Mouse (Mus musculus): ENCODE results near the gene Ripk3. TPM values are rescaled to one million over a fixed set of nuclear protein-coding genes. Genes with fewer than 3 reads are reported as not detected.

Gene Ripk3
- total RNA-seq, 2 experiments from 2014 or later, result 23.1 to 87.0 TPM

Other genes starting within 250 kb of the Ripk3 start
Only the 30 nearest of the 35 such genes appear.
- not detected in 2 replicates for gene Fitm1, start 213.2 kb downstream of the Ripk3 start, total RNA-seq (2014; fragmentation: Nextera tagmentation)
- not detected in 2 replicates for gene Fitm1, start 213.2 kb downstream of the Ripk3 start, total RNA-seq (2017)
- gene Psme1, start 210.7 kb downstream of the Ripk3 start, total RNA-seq (2014; fragmentation: Nextera tagmentation), result 311 and 359 TPM in 2 replicates
- 249 and 300 TPM in 2 replicates for gene Psme1, start 210.7 kb downstream of the Ripk3 start, total RNA-seq (2017)
- gene Emc9, start 203.6 kb downstream of the Ripk3 start, total RNA-seq (2014; fragmentation: Nextera tagmentation), result 37.3 and 44.8 TPM in 2 replicates
- 22.7 and 26.7 TPM in 2 replicates for gene Emc9, start 203.6 kb downstream of the Ripk3 start, total RNA-seq (2017)
- gene Psme2, start 197.8 kb downstream of the Ripk3 start, total RNA-seq (2014; fragmentation: Nextera tagmentation), result 190 and 268 TPM in 2 replicates
- gene Psme2, start 197.8 kb downstream of the Ripk3 start, total RNA-seq (2017), result 208 and 351 TPM in 2 replicates
- gene Rnf31, start 197.2 kb downstream of the Ripk3 start, total RNA-seq (2014; fragmentation: Nextera tagmentation), result 35.8 and 47.0 TPM in 2 replicates
- gene Rnf31, start 197.2 kb downstream of the Ripk3 start, total RNA-seq (2017), result 23.8 and 46.4 TPM in 2 replicates
- gene Irf9, start 185.3 kb downstream of the Ripk3 start, total RNA-seq (2014; fragmentation: Nextera tagmentation), result 57.9 and 65.2 TPM in 2 replicates
- 41.6 and 41.7 TPM in 2 replicates for gene Irf9, start 185.3 kb downstream of the Ripk3 start, total RNA-seq (2017)
- gene Rec8, start 170.8 kb downstream of the Ripk3 start, total RNA-seq (2014; fragmentation: Nextera tagmentation), result 28.2 and 53.3 TPM in 2 replicates
- gene Rec8, start 170.8 kb downstream of the Ripk3 start, total RNA-seq (2017), result 16.0 and 27.6 TPM in 2 replicates
- gene Ipo4, start 152.9 kb downstream of the Ripk3 start, total RNA-seq (2014; fragmentation: Nextera tagmentation), result 79.0 and 101 TPM in 2 replicates
- gene Ipo4, start 152.9 kb downstream of the Ripk3 start, total RNA-seq (2017), result 21.2 and 26.9 TPM in 2 replicates
- 4.9 and 11.6 TPM in 2 replicates for gene Gm49378, start 151.0 kb downstream of the Ripk3 start, total RNA-seq (2014; fragmentation: Nextera tagmentation)
- 3.5 and 3.7 TPM in 2 replicates for gene Gm49378, start 151.0 kb downstream of the Ripk3 start, total RNA-seq (2017)
- 43.8 and 52.6 TPM in 2 replicates for gene Tm9sf1, start 145.1 kb downstream of the Ripk3 start, total RNA-seq (2014; fragmentation: Nextera tagmentation)
- 61.9 and 77.4 TPM in 2 replicates for gene Tm9sf1, start 145.1 kb downstream of the Ripk3 start, total RNA-seq (2017)
- gene Tssk4, start 138.7 kb downstream of the Ripk3 start, total RNA-seq (2014; fragmentation: Nextera tagmentation), result 0.87 and 0.99 TPM in 2 replicates
- 0.69 TPM in 1 of 2 replicates, not detected in the other for gene Tssk4, start 138.7 kb downstream of the Ripk3 start, total RNA-seq (2017)
- gene Mdp1, start 128.4 kb downstream of the Ripk3 start, total RNA-seq (2014; fragmentation: Nextera tagmentation), result 39.9 and 57.6 TPM in 2 replicates
- 33.5 and 34.1 TPM in 2 replicates for gene Mdp1, start 128.4 kb downstream of the Ripk3 start, total RNA-seq (2017)
- gene Gmpr2, start 116.9 kb downstream of the Ripk3 start, total RNA-seq (2014; fragmentation: Nextera tagmentation), result 20.2 and 31.1 TPM in 2 replicates
- 22.6 and 24.8 TPM in 2 replicates for gene Gmpr2, start 116.9 kb downstream of the Ripk3 start, total RNA-seq (2017)
- 398 and 455 TPM in 2 replicates for gene Nedd8, start 116.7 kb downstream of the Ripk3 start, total RNA-seq (2014; fragmentation: Nextera tagmentation)
- gene Nedd8, start 116.7 kb downstream of the Ripk3 start, total RNA-seq (2017), result 365 and 374 TPM in 2 replicates
- 22.2 and 59.3 TPM in 2 replicates for gene Tinf2, start 107.0 kb downstream of the Ripk3 start, total RNA-seq (2014; fragmentation: Nextera tagmentation)
- 22.8 and 24.0 TPM in 2 replicates for gene Tinf2, start 107.0 kb downstream of the Ripk3 start, total RNA-seq (2017)
- gene Tgm1, start 74.9 kb downstream of the Ripk3 start, total RNA-seq (2014; fragmentation: Nextera tagmentation), result not detected in 2 replicates
- gene Tgm1, start 74.9 kb downstream of the Ripk3 start, total RNA-seq (2017), result 0.15 TPM in 1 of 2 replicates, not detected in the other
- gene Rabggta, start 66.6 kb downstream of the Ripk3 start, total RNA-seq (2014; fragmentation: Nextera tagmentation), result 14.4 and 20.2 TPM in 2 replicates
- gene Rabggta, start 66.6 kb downstream of the Ripk3 start, total RNA-seq (2017), result 7.7 and 12.6 TPM in 2 replicates
- 21.5 and 31.0 TPM in 2 replicates for gene Dhrs1, start 43.2 kb downstream of the Ripk3 start, total RNA-seq (2014; fragmentation: Nextera tagmentation)
- 10.0 and 10.3 TPM in 2 replicates for gene Dhrs1, start 43.2 kb downstream of the Ripk3 start, total RNA-seq (2017)
- gene Nop9, start 43.2 kb downstream of the Ripk3 start, total RNA-seq (2014; fragmentation: Nextera tagmentation), result 35.8 and 52.0 TPM in 2 replicates
- gene Nop9, start 43.2 kb downstream of the Ripk3 start, total RNA-seq (2017), result 24.8 and 27.5 TPM in 2 replicates
- not detected in 2 replicates for gene Cideb, start 30.4 kb downstream of the Ripk3 start, total RNA-seq (2014; fragmentation: Nextera tagmentation)
- not detected in 2 replicates for gene Cideb, start 30.4 kb downstream of the Ripk3 start, total RNA-seq (2017)
- not detected in 2 replicates for gene Ltb4r2, start 27.4 kb downstream of the Ripk3 start, total RNA-seq (2014; fragmentation: Nextera tagmentation)
- 0.38 and 1.7 TPM in 2 replicates for gene Ltb4r2, start 27.4 kb downstream of the Ripk3 start, total RNA-seq (2017)
- gene Ltb4r1, start 22.9 kb downstream of the Ripk3 start, total RNA-seq (2014; fragmentation: Nextera tagmentation), result 0.50 and 3.5 TPM in 2 replicates
- gene Ltb4r1, start 22.9 kb downstream of the Ripk3 start, total RNA-seq (2017), result 0.76 and 3.1 TPM in 2 replicates
- gene Adcy4, start 4.8 kb downstream of the Ripk3 start, total RNA-seq (2014; fragmentation: Nextera tagmentation), result not detected in 2 replicates
- gene Adcy4, start 4.8 kb downstream of the Ripk3 start, total RNA-seq (2017), result not detected in 2 replicates
- gene Nfatc4, start 34.3 kb upstream of the Ripk3 start, total RNA-seq (2014; fragmentation: Nextera tagmentation), result not detected in 2 replicates
- not detected in 2 replicates for gene Nfatc4, start 34.3 kb upstream of the Ripk3 start, total RNA-seq (2017)
- gene Nynrin, start 65.1 kb upstream of the Ripk3 start, total RNA-seq (2014; fragmentation: Nextera tagmentation), result 1.9 and 2.7 TPM in 2 replicates
- 1.2 and 2.0 TPM in 2 replicates for gene Nynrin, start 65.1 kb upstream of the Ripk3 start, total RNA-seq (2017)
- not detected in 2 replicates for gene Cbln3, start 95.5 kb upstream of the Ripk3 start, total RNA-seq (2014; fragmentation: Nextera tagmentation)
- not detected in 2 replicates for gene Cbln3, start 95.5 kb upstream of the Ripk3 start, total RNA-seq (2017)
- gene Khnyn, start 96.1 kb upstream of the Ripk3 start, total RNA-seq (2014; fragmentation: Nextera tagmentation), result 10.9 and 12.1 TPM in 2 replicates
- gene Khnyn, start 96.1 kb upstream of the Ripk3 start, total RNA-seq (2017), result 8.7 and 16.3 TPM in 2 replicates
- gene Sdr39u1, start 111.4 kb upstream of the Ripk3 start, total RNA-seq (2014; fragmentation: Nextera tagmentation), result 7.8 and 17.0 TPM in 2 replicates
- 3.9 and 6.7 TPM in 2 replicates for gene Sdr39u1, start 111.4 kb upstream of the Ripk3 start, total RNA-seq (2017)
- 1.4 TPM in 1 of 2 replicates, not detected in the other for gene Cma1, start 155.8 kb upstream of the Ripk3 start, total RNA-seq (2014; fragmentation: Nextera tagmentation)
- 1.1 TPM in 1 of 2 replicates, not detected in the other for gene Cma1, start 155.8 kb upstream of the Ripk3 start, total RNA-seq (2017)
- gene Cma2, start 162.1 kb upstream of the Ripk3 start, total RNA-seq (2014; fragmentation: Nextera tagmentation), result not detected in 2 replicates
- not detected in 2 replicates for gene Cma2, start 162.1 kb upstream of the Ripk3 start, total RNA-seq (2017)

Data from megakaryocyte-erythroid progenitor cell, adult 5-6 weeks (primary cell).